Mouse (Mus musculus) heart, adult 9 months (tissue): ENCODE results near the gene Acpp.
A peak's percentile ranks its signal among the peaks of the same experiment; 100 is the strongest.

Experiments
- DNase-seq, 2 experiments: peaks; one replicate each; pipeline ENCODE4 v3.0.0; 2022; ENCODE audit warnings: low spot score in 2 of 2

The Acpp gene

DNA sequence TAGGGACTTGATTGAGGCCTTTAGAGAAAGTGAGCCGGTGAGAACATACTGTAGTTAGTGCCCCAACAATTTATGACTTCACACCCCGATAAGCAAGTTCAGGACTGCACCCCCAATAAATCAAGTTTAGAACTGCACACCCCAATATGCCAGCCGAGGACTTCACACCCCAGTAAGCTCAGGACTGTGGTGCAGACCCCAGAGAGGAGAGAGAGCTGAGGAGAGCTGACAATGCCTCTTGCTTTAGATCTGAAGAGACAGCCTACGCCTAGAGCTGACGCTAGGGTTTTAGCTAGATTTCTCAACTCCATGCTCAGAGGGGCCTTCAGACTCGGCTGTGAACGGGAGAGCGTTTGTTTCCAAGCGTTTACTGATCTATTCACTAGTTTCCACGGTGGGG is 32.7 kb downstream of the Acpp start:
- no peak for DNase-seq

DNA sequence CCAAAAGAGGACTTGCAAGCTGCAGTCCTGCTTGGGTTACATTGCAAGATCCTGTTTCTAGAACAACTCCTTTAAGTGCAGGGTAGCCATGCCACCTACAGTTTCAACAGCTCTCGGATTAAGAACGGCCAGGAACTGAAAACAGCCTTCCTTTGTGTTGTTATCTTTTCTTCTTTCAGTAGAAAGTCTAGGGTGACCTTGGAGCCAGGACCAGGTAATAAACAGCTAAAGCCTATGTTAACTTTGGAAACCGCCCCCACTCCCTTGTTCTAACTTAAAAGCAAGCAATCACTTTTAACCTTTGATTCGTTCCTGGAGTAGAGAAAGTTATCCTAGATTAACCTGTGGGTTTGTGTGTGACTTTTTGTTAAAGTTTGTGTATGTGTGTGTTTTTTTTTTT is 33.2 kb downstream of the Acpp start:
- no peak for DNase-seq

DNA sequence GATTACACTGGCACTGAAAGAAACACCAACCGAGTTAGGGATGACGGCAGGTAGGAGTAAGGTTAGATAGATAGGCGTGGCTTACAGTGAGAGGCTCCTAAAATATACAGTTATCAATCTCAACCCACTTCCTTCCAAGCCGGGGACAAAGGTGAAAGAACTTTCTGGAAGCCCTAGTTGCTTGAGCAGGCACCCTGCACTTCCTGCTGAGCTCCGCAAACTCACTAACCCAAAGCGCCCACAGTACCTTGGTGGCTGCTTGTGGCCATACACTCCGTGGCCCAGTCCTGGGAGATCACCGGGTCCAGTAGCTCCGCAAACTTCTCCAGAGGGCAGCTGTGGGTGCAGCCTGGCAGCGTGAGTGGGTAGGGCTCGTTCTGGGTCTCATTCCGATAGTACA is 37.0 kb downstream of the Acpp start:
- no peak for DNase-seq

GRCm38 (mm10) chr9:104297041-104297440 is 40.5 kb downstream of the Acpp start:
- no peak for DNase-seq

DNA sequence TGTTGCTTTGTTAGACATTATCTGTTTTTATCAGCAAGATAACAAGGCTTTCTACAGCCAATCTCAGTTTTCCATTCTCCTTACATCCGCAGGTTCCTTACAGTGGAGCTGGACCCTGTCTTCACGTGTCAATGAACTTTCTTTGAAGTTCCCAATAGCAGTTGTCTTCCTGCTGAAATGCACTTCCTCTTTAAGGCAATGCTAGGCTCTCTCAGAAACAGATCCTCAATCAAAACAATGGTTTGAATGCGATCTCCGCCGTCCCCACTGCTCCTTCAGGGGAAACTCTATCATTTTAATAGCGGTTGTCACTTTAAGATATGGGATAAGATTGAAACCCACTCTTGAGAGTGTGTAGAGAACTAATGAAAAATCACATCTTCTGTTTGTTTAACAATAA is 52.6 kb downstream of the Acpp start:
- DNase-seq, result no peak

- DNase-seq, result no peak
Observed at GRCm38 (mm10) chr9:104282536-104282935, 55.0 kb downstream of the Acpp start.

GRCm38 (mm10) chr9:104281737-104282136 is 55.8 kb downstream of the Acpp start:
- no peak for DNase-seq

- no peak for DNase-seq
Observed at GRCm38 (mm10) chr9:104280725-104281495, 56.6 kb downstream of the Acpp start.

- no peak for DNase-seq
Observed at GRCm38 (mm10) chr9:104277528-104278162, 59.9 kb downstream of the Acpp start.

DNA sequence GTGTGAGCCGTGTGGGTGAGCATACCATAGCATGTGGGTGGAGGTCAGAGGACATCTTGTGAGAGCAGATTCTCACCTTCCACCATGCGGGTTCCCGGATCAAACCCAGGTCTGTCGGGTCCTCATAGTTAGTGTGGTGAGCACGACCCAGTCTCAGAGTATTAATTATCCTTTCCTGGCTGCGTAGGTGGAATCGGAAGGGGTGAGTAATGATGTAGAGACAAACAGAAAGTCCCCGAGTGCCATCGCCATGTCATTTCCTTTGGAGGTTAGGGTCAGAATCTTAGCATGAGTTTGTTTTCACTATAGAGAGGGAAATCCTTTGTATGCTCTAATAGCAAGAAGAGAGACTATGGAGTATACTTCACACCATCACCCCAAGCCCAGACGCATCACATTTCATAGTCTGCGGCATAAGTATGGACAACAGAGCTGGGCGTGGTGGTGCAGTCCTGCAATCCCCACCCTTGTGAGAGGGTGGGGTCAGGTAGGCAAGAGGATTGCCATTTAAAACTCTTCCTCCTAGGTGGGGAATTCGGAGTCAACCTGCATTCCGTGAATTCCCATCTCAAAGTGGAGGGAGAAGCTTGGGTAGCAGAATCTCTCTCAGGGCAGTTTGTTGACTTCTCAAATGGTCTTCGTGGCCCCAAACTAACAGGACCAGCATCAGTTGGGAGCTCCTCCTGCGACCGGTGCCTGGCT is 62.3 kb downstream of the Acpp start:
- no peak for DNase-seq

- no peak for DNase-seq
Observed at GRCm38 (mm10) chr9:104272057-104272456, 65.5 kb downstream of the Acpp start.

DNA sequence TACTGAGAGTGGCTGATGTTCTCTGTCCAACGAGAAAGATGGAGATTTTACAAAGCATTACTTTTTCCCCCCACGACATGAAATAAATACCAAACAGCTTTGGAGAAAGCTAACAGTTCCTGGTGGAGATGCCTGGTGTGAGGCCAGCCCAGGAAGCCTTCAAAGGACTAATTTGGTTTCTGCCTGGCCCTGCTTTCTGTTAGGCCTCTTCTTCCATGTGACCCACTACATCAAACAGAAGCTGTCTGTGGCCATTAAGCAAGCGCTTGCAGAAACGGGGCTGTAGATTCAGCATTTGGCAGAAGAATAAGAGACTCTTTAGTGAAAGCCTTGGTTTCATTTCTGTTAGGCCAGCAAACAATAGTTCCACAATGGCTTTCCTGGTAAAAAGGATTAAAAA is 65.9 kb downstream of the Acpp start:
- no peak for DNase-seq

GRCm38 (mm10) chr9:104269944-104270343 is 67.6 kb downstream of the Acpp start:
- DNase-seq, result no peak

- peak; percentile 21 to 26 for DNase-seq
Observed at GRCm38 (mm10) chr9:104269349-104269871, 68.1 kb downstream of the Acpp start.

DNA sequence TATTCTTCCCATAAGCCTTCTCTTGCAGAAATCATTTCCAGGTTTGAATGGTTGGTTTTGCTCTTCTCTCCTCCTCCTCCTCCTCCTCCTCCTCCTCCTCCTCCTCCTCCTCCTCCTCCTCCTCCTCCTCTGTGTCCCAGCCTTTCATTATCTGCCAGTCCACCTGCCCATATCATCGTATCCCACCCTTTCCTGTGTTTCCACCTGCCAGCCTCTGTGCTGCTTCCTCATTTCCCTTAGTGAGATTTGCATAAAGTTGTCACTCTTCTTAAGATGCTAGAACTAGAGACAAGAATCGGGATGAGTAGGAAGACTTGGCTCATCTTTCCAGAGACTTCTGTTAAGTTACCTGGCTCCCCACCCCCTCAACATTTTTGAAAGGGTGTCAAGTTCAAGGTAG is 73.0 kb downstream of the Acpp start:
- no peak for DNase-seq

GRCm38 (mm10) chr9:104262823-104263352 is 74.7 kb downstream of the Acpp start, which contains the start of gene Dnajc13:
Gene Dnajc13 (minus strand): TSS chr9:104262930.
- peak; percentile 98 to 99 for DNase-seq

DNA sequence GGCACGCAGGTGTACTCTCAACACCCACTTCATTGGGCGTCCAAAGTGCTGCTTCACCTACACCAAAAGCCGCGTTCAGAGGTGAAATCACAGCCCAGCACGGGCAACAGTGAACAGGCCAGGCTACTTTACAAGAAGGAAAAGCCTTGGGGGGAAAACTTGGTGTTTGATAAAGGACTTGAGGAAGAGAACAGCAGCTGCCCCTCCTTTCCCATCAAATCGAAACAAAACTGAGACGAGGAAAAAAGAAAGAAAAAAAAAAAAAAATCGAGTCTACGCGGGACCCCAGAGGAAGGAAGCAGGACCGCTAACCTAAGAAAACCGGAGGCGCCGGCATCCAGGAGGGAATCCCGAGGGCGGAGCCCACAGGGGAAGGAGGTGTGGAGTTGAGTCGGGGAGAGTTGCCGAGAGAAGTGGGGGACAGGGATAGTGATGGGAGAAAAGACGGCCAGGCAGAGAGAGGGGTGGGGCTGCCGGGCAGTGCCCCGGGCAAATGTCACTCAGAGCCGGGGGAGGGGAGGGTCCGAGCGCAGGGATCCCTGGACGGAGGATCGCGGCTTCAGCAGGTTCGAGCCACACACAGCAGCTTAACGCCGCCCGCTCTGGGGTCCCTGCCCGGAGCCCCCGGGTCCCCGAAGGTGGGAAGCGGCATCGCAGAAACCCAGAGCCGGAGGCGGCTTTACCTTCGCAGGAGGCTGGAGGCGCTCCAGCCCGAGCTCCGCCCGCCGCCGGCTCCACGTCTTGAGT is 75.4 kb downstream of the Acpp start:
- DNase-seq, result no peak

GRCm38 (mm10) chr9:104260306-104260705 is 77.2 kb downstream of the Acpp start:
- DNase-seq, result no peak

GRCm38 (mm10) chr9:104256085-104256484 is 81.5 kb downstream of the Acpp start:
- no peak for DNase-seq

DNA sequence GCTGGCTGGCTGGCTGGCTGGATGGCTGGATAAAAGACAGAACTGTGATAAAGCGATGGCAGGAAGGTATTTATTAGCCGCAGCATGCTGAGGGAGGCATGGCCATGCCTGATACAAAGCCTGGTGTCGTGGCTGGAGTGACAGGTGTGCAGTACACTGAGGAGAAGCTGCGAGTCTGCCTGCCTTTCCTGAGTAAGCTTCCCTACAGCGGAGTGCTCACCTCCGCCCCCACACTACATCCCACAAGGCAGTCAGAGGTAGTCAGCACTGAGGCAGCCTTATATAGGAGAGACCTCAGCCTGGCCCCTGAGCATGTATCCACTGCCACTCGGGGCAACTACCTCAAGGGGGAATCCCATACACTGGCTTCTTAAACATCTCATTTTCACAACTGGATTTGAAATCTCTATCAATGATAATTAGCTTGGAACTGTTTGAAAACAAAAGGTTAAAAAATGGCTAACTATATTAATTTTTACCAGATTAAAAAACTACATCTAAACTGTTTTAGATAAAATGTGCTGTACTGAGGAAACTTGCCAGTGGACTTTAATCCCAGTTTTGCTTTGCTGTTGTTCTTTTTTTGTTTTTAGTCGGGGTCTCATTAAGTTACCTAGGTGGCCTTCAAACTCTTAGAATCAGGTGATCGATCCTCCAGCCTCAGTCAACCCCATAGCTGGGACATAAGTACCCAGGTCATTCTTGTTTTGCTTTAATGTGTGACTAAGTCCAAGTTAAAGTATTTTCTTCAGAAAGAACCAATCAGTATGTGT is 83.0 kb downstream of the Acpp start:
- DNase-seq, result no peak

- DNase-seq, result no peak
Observed at GRCm38 (mm10) chr9:104252637-104253036, 84.9 kb downstream of the Acpp start.
